Mouse (Mus musculus) large intestine, adult 2 months (tissue): ENCODE measurements around the gene Setd1a. TPM values are rescaled to one million over a fixed set of nuclear protein-coding genes. Genes with fewer than 3 reads are reported as not detected.

Experiments used
- DNase-seq: peaks from one replicate; pipeline ENCODE4 v3.0.0-alpha.2; 2012; ENCODE audit warnings: low read depth, low spot score
- WGBS: fragments of 180-500 bp; shearing (Covaris S2); methylation state at CpG from one replicate; pipeline ENCODE4 v1.1.7; 2018; 5-methylcytosine and 5-hydroxymethylcytosine counted together
- polyA plus RNA-seq: library from polyadenylated mRNA; depleted of rRNA; stranded (reverse); fragments of >200 nt; gene quantifications from 2 replicates; pipeline ENCODE4 v1.2.3, GENCODE M21; 2012

Gene Setd1a
- polyA plus RNA-seq, 1 experiment: 6.7 TPM

DNA sequence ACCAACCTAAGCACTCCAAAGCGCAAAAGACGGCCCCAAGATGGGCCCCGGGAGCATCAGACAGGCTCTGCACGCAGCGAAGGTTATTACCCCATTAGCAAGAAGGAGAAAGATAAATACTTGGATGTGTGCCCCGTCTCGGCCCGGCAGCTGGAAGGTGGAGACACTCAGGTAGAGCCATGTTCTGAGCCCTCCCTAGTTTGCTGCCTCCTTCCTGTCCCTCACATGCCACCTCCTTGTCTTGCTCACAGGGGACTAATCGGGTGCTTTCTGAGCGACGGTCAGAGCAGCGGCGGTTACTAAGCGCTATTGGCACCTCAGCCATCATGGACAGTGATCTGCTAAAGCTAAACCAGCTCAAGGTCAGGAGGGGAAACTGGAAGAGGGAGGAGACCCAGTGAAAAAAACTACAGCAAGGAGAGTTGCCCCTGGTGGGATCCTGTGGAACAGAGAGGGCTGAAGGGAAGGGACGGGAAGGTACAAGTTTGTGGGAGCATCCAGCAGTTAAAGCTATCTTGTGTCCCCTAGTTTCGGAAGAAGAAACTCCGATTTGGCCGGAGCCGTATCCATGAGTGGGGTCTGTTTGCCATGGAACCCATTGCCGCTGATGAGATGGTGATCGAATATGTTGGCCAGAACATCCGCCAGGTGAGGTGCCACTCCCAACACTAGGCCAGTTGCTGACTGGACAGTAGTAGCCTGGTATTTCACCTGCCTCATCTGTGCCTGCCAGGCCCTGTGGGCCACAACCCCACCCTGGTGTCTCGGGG lies 20.8 kb downstream of the Setd1a start:
- DNase-seq: no peak
- WGBS: 80% methylated on average over 23 of the region's 23 CpGs

DNA sequence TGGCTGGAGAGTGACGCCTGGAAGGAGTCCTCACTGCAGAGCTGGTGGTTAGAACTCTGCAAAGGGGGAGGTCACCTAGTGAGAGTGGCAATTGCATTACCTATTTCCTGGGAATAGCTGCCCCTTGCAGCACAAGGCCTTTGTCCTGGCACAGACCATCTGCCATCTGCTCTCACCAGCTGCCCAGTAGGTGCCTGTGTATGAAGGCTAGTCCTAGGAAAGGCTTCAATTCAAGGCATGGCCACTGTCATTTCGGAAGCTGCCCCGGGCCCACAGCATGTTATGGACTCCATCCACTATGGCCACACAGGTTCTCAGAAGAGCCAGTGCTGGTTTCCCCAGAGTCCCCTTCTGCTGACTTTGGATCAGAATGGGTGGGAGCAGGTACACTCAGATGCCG lies 22.1 kb downstream of the Setd1a start:
- DNase-seq: no peak
- WGBS: 87% methylated on average over 4 of the region's 4 CpGs

DNA sequence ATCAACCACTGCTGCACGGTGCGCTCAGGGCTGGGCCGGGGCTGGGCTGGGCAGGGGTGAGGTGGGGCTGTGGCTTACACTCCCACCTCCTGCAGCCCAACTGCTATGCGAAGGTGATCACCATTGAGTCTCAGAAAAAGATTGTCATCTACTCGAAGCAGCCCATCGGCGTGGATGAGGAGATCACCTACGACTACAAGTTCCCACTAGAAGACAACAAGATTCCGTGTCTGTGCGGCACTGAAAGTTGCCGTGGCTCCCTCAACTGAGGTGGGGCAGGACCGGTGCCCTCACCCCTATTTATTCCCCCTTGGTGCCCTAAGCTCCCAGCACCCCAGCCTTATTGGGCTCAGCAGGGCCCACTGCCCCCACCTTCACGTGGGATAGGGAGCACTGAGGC lies 22.7 kb downstream of the Setd1a start:
- no peak for DNase-seq
- 86% methylated on average over 13 of the region's 13 CpGs for WGBS

DNA sequence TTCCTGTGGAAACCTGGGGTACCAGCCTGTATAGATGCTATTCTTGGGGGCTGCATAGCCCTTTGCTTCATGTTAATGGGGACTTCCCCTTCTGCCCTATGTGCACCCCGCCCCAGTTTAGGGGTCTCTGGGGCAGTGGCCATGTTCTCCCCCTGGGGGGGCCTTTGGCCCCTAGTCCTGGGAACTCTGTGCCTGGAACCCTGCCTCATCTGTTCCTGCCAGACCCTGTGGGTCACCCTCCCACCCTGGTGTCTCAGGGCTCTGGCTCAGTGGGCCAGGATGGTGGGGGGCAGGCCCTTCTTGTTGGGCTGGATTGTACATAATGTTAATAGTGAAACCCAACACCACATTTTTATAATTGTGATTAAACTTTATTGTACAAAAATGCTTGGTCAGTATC lies 23.3 kb downstream of the Setd1a start:
- WGBS: 89% methylated on average over 1 of the region's 1 CpGs
- no peak for DNase-seq

DNA sequence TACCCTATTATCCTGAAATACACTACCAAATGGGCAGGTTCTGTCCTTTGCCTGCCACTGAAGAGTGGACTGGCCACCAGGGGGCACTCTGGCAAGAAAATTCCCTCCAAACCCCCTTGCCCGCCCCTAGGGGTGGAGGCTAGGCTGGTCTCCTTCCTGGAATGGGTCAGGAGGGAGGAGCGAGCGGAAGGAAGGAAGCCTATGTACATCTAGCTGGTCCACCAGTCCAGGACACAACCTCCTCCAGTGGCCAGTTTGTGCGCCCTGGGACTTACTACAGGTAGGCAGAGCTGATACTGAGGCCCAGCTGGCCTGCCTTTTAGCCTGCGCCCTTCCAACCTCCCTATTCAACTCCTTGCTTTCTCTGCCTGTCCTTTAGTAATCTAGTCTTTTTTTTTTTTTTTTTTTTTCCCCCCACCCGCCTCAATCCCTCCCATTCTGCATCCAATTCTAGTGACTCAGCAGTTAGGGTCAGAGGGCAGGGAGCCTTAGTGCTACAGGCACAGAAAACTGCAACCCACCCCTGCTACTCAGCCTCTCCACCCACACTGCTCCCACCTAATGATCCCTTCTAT lies 24.1 kb downstream of the Setd1a start, which contains the start of gene Hsd3b7:
TSS of gene Hsd3b7 (plus strand) at position 170 of the 575 bp plus-strand sequence.
- peak; percentile 92 for DNase-seq
- WGBS: 5% methylated on average over 6 of the region's 6 CpGs

DNA sequence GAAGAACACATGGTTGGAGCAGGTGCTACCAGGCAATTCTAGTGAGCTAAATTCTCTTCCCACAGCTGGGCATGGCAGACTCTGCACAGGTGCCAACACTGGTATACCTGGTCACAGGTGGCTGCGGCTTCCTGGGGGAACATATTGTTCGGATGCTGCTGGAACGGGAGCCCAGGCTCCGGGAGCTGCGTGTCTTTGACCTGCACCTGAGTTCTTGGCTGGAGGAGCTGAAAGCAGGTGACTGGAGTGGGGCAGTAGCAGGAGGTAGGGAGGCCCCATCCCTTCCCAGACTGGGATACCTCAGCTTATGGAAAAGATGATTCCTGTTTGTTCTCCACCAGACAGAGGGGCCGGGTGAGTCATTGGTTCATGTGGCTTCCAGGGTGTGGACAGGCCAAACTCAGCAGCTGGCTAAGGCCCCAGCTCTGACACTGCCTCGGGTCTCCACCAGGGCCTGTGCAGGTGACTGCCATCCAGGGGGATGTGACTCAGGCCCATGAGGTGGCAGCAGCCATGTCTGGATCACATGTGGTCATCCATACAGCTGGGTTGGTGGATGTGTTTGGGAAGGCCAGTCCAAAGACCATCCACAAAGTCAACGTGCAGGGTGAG lies 24.6 kb downstream of the Setd1a start:
- 49% methylated on average over 8 of the region's 8 CpGs for WGBS
- no peak for DNase-seq

DNA sequence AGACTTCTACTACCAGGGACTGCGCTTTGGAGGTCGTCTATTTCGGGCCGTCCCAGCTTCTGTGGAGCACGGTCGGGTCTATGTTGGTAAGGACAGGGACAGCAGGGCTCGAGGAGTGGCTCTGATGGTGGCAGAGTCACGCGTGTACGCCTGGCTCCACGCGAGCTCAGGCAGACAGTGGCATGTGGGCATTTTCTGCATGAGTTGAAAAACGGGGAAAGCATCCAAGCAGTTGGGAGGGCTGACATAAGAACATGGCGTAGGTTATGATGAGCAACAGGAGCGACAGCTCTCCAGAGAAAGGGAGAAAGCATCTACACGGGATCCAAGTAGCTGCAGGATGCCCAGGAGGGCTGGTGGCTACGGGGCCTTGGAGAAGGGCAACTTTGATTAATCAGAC lies 25.8 kb downstream of the Setd1a start:
- DNase-seq: no peak
- 91% methylated on average over 17 of the region's 17 CpGs for WGBS

DNA sequence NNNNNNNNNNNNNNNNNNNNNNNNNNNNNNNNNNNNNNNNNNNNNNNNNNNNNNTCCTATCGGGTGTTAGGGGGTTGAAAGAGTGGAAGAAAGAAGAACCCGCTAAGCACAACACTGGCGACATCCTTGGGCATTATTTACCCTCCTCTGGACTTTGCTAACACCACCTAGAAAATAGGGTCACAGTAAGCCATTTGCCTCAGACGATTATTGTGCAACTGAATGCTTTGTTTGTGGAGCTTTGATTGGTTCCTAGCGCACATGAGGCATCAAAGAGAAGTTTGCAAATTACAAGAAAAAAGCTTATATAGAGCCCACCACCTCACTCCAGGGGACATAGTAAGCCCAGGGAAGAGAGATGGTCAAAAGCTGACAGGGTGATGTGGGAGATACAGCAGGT lies 32.4 kb downstream of the Setd1a start:
- 55% methylated on average over 5 of the region's 5 CpGs for WGBS
- DNase-seq: no peak

DNA sequence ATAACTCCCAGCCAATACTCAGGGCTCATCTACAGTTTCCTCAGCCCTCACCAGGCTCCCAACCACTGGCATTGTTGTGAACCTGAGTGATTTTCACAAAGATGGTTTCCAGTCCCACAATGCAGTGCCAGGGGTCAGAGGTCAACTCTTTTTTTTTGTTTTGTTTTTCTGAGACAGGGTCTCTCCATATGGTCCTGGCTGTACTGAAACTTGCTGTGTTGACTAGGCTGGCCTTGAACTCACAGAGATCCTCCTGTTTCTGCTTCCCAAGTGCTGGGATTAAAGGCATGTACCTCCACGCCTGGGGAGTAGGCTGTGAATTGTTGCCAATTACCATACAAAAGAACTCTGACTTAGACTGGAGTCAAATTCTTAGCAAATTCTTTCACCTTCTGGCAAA lies 33.4 kb downstream of the Setd1a start:
- 93% methylated on average over 1 of the region's 1 CpGs for WGBS
- DNase-seq: no peak

DNA sequence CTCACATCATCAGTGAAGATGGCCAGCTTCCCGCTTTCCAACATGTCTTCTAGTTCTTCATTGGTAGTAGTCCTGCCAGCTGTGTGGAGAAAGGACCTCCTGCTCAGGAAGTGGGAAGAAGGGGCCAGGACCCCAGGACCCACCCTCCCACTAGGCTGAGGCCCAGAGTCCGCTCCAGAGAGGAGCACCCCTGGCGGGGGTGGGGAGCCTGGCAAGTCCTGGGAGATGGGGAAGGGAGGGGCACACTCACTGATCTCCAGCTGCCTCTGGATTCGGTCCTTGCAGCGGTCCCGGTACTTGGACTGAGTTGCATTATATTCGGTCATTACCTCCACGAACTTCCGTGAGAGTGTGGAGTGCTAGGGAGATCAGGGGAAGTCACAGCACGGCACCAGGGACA lies 34.2 kb downstream of the Setd1a start:
- WGBS: 80% methylated on average over 10 of the region's 10 CpGs
- DNase-seq: no peak

DNA sequence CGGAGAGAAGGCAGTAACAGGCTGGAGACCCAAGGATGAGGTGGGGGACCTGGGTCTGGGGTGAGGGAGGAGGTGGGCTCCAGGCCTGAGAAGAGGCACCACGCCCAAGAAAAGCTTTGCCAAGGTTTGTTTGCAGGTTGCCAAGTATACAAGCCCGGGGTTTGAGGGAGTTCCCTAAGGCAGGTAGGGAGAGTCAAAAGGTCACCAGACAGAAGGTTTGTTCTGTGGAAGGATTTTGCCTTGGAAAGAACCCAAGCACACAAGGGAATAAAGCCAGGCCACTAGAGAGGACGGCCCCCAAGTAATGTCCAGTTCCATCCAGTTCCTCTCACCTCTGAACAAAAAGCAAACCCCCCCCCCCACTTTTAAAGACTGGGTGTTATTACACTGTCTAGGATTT lies 34.8 kb downstream of the Setd1a start:
- 50% methylated on average over 4 of the region's 4 CpGs for WGBS
- DNase-seq: no peak

DNA sequence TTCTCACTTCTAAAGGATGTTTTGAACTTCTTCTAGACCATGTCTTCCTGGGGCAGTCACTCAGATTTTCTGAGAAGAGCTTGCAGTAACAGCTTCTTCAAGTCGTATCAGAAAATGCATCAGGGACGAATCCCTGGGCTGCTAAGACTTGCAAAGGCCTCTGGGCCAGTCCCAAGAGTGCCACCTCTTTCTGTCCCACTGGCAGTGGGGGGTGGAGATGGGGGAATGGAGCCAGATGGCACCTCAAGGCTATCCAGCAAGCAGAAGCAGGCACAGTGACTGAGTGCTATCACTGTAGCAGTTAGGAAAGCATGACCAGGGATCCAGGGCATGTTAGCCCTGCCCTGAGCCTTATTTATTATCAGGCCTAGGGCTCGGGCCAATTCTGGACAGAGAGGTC lies 35.8 kb downstream of the Setd1a start:
- 84% methylated on average over 3 of the region's 3 CpGs for WGBS
- no peak for DNase-seq

DNA sequence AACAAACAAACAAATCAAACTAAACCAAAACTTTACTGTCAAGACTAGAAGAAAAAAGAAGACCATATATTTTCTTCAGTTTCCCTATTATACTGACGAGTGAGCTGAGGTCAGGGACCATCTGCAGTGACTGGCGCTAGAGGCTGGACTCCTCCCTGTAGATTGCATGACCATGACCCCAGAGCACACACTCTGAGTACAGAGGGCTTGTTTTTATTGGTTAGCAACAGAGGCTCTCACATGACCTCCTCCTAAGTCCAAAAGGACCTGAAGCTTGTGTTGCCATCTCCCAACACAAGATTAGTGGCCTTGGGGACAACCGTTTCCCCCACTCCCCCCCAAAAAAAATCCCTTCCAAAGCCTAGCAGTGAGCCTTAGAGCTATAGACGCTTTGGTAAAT lies 37.4 kb downstream of the Setd1a start:
- no peak for DNase-seq

DNA sequence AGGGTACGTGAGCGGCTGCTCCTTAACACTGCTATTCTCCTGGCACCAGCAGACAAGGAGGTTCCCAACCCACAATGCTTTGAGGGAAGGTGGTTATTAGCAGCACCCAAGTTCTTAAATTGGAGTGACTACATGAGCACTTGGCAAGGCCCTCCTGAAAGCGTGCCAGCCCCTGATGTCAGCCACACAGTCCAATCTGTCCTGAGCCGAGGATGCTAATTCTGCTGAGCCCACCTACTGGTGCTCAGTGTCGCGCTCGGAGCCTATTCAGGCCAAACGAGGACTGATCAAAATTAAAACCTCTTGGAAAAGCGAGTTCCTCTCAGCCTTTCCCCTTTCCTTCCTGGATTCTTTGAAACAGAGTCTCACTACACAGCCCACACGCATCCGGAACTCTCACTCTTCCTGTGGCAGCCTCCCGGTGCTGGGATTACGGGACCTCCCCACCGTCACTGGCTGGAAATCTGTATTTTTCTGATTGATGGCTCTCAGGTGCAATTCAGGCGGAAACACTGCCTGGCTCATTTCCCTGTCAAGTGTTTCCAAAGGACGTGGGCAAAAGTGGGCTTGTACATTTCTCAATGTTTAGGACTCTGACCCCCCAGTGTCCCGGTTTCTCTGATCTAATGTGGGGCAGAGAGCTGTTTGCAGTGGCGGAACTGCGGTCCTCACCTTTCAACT lies 37.9 kb downstream of the Setd1a start:
- DNase-seq: no peak
- 69% methylated on average over 19 of the region's 19 CpGs for WGBS

More for the DNA sequence above, 37.4 kb downstream of the Setd1a start:
- WGBS: 33% methylated on average over 4 of the region's 4 CpGs

DNA sequence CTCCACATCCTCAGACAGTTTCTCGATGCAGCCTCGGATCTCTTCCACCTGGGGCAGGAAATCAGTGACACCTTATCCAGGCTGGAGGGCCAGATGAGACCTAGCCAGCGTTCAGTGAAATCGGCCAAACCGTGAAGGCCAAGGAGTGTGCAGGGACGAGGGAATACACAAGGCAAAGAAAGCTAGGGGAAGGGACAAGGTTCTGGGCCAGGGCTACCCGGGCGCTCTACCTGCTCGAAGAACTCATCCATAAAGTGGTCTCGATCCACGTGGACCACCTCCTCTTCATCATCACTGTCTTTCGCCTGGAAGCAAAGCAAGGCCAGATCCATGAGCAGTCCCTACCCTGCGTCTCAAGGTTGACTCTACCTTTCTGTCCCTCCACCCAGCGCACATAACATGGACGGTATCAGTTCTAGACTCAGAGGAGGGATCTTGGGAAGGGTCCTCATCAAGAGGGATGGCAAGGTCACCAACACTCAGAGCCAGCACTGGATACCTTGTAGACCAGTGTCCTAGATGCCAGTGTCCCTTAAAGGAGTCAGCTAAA lies 38.7 kb downstream of the Setd1a start:
- no peak for DNase-seq
- 90% methylated on average over 15 of the region's 15 CpGs for WGBS

DNA sequence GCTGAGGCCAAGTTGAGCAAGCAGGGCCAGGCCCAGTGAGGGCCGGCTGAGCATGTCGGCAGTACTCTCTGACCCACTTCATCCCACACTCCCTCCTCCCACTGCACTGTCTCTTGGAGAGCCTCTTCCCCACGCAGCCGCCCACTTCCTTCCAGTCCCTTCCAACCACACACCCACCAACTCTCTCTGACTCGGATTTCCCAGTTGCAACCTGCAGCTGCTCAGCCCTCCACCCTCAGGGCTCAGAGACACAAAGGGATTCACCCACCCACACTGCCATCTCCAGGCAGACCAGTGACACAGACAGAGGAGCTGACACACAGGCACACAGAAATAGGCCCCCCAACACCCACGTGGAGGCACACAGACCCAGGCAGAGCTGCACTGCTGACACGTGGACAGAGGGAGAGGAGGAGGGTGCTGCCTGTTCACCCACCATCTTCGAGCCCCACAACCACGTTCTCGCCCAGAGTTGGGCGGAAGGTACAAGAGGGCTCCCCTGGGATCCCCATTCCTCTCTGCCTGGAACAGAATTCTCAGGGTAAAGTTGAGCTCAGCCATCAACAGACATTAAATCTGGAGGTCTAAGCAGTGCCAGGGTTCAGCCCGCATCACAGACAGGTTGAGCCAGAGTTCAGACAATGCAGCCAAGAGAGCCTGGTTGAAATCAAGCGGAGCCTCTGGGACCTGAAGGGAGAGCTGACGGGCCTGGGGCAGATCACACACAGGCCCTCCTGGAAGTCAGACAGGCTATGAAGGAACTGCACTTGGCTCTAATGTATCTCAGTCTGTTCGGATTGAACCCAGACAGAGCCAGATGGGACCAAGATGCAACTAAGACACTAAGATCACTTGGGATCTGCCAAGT lies 39.7 kb downstream of the Setd1a start:
- 56% methylated on average over 15 of the region's 15 CpGs for WGBS
- DNase-seq: no peak

DNA sequence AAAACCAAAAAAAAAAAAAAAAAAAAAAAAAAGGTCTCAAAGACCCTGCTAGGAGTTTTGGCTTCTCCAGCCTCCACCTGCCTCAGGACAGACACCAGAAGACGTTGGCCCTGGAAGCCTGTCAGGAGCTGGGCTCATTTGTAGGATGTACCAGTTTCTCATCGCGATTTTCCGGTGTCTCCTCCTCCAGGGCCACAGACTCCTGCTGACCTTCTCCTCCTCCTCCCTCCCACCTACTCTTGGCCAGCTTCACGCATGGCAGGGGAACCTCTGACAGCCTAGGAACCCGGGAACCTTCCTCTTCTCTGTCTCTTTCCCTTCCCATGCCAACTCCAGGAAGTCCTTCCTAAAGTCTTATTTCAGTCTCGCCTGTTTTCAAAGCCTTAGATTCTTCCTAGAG lies 40.6 kb downstream of the Setd1a start:
- 79% methylated on average over 7 of the region's 7 CpGs for WGBS
- DNase-seq: no peak

DNA sequence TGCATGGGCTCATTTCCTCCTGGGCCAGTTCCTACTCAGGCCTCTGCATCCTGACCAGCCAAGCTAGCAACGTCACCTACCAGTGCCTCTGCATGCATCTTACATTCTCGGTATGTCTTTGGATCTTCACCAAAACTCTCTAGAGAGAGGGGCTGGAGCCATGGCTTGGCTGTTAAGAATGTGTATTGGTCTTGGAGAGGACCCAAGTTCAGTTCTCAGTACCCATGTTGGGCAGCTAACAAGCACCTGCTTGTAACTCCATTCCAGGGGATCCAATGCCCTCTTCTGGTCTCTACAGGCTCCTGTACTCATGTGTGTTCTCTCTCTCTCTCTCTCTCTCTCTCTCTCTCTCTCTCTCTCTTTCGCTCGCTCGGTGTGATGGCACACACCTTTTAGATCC lies 41.3 kb downstream of the Setd1a start:
- no peak for DNase-seq
- WGBS: 79% methylated on average over 5 of the region's 5 CpGs

DNA sequence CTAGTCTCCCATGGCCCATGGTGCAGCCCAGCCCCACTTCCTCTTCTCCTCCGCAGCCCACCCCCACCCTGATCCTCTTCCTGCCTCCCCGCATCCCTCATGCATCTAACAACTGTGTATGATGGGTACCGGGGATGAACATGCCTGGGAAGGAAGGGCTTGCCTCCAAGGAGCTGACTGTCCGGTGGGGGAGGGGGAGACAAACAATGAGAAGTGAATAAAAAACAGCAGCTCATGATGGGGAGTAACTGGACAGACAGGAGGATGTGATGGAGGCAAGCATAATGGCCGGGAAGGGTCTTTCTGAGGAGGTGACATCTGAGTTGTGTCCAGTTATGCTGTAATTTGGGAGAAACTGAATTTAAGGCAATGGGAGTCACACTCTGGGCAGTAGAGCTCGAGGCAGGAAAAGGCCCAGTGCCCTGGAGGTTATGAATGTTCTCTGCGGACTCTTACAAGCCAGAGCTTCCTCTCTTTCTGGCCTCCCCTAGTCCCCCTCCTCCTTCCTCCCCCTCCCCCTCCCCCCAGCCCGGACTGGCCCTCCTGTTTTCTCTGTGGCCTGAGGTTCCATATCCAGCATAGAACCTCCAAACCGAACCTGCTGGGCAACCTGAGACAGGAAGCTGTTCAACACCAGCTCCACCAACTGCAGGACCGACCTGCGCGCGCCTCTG lies 44.5 kb downstream of the Setd1a start:
- WGBS: 69% methylated on average over 13 of the region's 13 CpGs

More for the DNA sequence above, 44.5 kb downstream of the Setd1a start:
- no peak for DNase-seq
